ENCODE assay signal across 8 mouse cellular contexts in the genomic region with DNA sequence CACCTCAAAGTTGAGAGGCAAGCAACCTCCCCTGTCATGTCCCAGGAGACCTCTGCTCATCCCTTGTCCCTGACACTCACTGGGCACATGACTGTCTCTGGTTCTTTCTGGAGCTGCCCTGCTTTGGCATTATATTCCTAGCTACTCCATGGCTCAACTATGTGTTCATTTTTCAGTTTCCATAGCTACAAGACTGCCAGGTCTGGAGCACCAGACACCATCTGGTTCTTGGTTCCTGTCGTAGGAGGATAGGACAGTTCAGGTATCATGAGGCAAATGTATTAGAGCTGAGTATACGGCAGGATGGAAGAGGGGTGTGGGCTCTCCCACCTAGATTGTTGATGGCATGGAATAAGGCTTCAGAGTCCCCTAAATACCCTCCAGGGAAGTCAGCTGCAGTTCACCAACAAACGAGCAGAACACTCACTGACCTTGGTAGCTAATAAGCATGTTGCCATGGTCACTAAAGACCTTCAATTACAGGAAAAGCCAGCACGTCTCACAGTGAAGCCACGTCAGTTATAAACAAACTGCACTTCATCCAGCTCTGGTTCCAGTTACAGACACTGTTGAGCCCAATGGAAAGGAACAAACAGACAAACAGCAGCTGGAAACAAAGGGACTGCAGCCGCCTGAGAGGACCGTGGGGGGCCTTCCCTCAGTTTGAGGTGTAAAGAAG.
DNase-seq lines count a peak whose midpoint lies in the region; ATAC-seq and TF ChIP-seq lines count a peak whose summit lies in the region.

No protein-coding gene starts in this region.

- DNase-seq in cerebellum, postnatal 10 days = peak; percentile 28 to 48
- DNase-seq in cerebellum, adult 8-10 months = no peak
- no peak for DNase-seq in CH12.LX (ENCODE audit: extremely low read depth)
- DNase-seq in mesoderm, embryonic 11.5 days (ENCODE audit: low read depth, low spot score) = peak; percentile 27
- DNase-seq in gastrocnemius, adult 8-10 months (ENCODE audit: low spot score in 2 of 2) = no peak
- no peak for DNase-seq in kidney, postnatal 4 days

- no peak for TF ChIP-seq CTCF in CH12.LX (conservative IDR thresholded peaks at IDR 0.05 in 1 of 2, IDR thresholded peaks at IDR 0.05 in 1 of 2; ENCODE audit: low read depth in 2 of 2, low read length in 2 of 2)

- no peak for TF ChIP-seq EP300 in CH12.LX (IDR thresholded peaks at IDR 0.05; ENCODE audit: low read length)

- peak overlapping the region; percentile 54 for H3K4me2 ChIP-seq in CH12.LX (ENCODE audit: insufficient read depth, low read depth, poor library complexity, severe bottlenecking)
- no peak overlapping the region for H3K4me2 ChIP-seq in embryonic facial prominence, embryonic 15.5 days (replicated peaks)

- H3K79me2 ChIP-seq in CH12.LX (replicated peaks; ENCODE audit: control insufficient read depth, extremely low read depth, insufficient read depth, poor library complexity, severe bottlenecking) = no peaks in the 10 kb centered on the region

- no peaks in the 10 kb centered on the region for H3K36me3 ChIP-seq in CH12.LX (replicated peaks in 1 of 2; ENCODE audit: control insufficient read depth in 1 of 2, insufficient read depth in 1 of 2, low read length in 1 of 2)
- H3K36me3 ChIP-seq in embryonic facial prominence, embryonic 15.5 days = no peaks in the 10 kb centered on the region

- in situ Hi-C loops in CH12.LX (cut with MboI; ENCODE audit: low pct_ligation_motif_present, low pct_unique_long_range_greater_than_20kb, low sequenced_read_pairs) = loop anchor here (25.0 kb wide), 1 partner anchor 189 kb away; no protein-coding TSS in a partner anchor

- no peak for TF ChIP-seq POLR2A in CH12.LX (IDR thresholded peaks at IDR 0.05; ENCODE audit: low read depth, low read length)

- no peak for TF ChIP-seq RAD21 in CH12.LX (IDR thresholded peaks at IDR 0.05; ENCODE audit: low read depth, low read length)

- peak; percentile 39 for ATAC-seq in embryonic facial prominence, embryonic 15.5 days (ENCODE audit: insufficient number of reproducible peaks, low FRiP score, low TSS enrichment, low read depth)
- no peak for ATAC-seq in granulocyte monocyte progenitor cell, adult 5-6 weeks (replicated peaks; ENCODE audit: poor library complexity, severe bottlenecking)

- 15% methylated on average over 7 of the region's 7 CpGs for WGBS in embryonic facial prominence, embryonic 15.5 days

- dilution Hi-C loops in CH12.LX (cut with MboI; ENCODE audit: extremely low pct_ligation_motif_present, extremely low pct_unique_long_range_greater_than_20kb, low sequenced_read_pairs) = no loop called here

- H3K9me3 ChIP-seq in CH12.LX (replicated peaks; ENCODE audit: low read length) = no peaks in the 10 kb centered on the region
- no peaks in the 10 kb centered on the region for H3K9me3 ChIP-seq in embryonic facial prominence, embryonic 15.5 days (replicated peaks)

- H3K4me3 ChIP-seq in CH12.LX (replicated peaks in 1 of 3; ENCODE audit: low read depth in 2 of 3, low read length in 2 of 3, poor library complexity in 1 of 3) = no peak overlapping the region
- no peak overlapping the region for H3K4me3 ChIP-seq in embryonic facial prominence, embryonic 15.5 days (replicated peaks)

- peak overlapping the region; percentile 29; the same call in 1 of the 2 replicates for H3K9ac ChIP-seq in CH12.LX (ENCODE audit: insufficient read depth, low read depth)
- no peak overlapping the region for H3K9ac ChIP-seq in embryonic facial prominence, embryonic 15.5 days

- peaks cover 26 to 59% of the 10 kb centered on the region in 2 experiments for H3K4me1 ChIP-seq in CH12.LX (ENCODE audit: control insufficient read depth in 1 of 2, insufficient read depth in 2 of 2)
- H3K4me1 ChIP-seq in embryonic facial prominence, embryonic 15.5 days = 0 out of 2 replicates have a peak, but pooled peaks cover 4% of the 10 kb centered on the region

- H3K27me3 ChIP-seq in CH12.LX (replicated peaks) = no peaks in the 10 kb centered on the region
- H3K27me3 ChIP-seq in embryonic facial prominence, embryonic 15.5 days = no peaks in the 10 kb centered on the region

- H3K27ac ChIP-seq in CH12.LX (ENCODE audit: insufficient read depth, low read depth) = no peak overlapping the region
- H3K27ac ChIP-seq in embryonic facial prominence, embryonic 15.5 days (replicated peaks) = no peak overlapping the region

TF ChIP-seq in CH12.LX, 34 proteins besides CTCF, POLR2A, EP300 and RAD21:
- TF ChIP-seq TCF12 (IDR thresholded peaks at IDR 0.05; ENCODE audit: low read depth, low read length) (no peak), MAZ (IDR thresholded peaks at IDR 0.05; ENCODE audit: low read depth, low read length) (no peak), ZMIZ1 (IDR thresholded peaks at IDR 0.05; ENCODE audit: low read depth, low read length) (no peak), MYC (IDR thresholded peaks at IDR 0.05; ENCODE audit: low read depth, low read length) (no peak), USF1 (IDR thresholded peaks at IDR 0.05; ENCODE audit: low read depth, low read length) (no peak), CHD1 (IDR thresholded peaks at IDR 0.05; ENCODE audit: low read depth, low read length) (no peak), NELFE (IDR thresholded peaks at IDR 0.05; ENCODE audit: low read depth, low read length) (no peak), MAX (IDR thresholded peaks at IDR 0.05; ENCODE audit: low read length) (no peak), TBP (conservative IDR thresholded peaks at IDR 0.05; ENCODE audit: low read depth, low read length) (no peak), MXI1 (IDR thresholded peaks at IDR 0.05; ENCODE audit: low read depth, low read length) (no peak), MEF2A (IDR thresholded peaks at IDR 0.05; ENCODE audit: borderline replicate concordance, low read depth, low read length) (no peak), PAX5 (IDR thresholded peaks at IDR 0.05; ENCODE audit: low read length) (no peak)

Comparison
In these comparisons a context has a peak if more than half of its experiments do, and no peak if none do; other contexts are left out.
1. DNase-seq: peak in cerebellum, postnatal 10 days (2 of 2) and mesoderm, embryonic 11.5 days (single experiment); none in cerebellum, adult 8-10 months (single experiment), CH12.LX (single experiment), gastrocnemius, adult 8-10 months (0 of 2) and kidney, postnatal 4 days (0 of 2).